Mouse (Mus musculus) intestine, postnatal 0 days (tissue): ENCODE results near the gene Tbl2. TPM values are rescaled to one million over a fixed set of nuclear protein-coding genes. Genes with fewer than 3 reads are reported as not detected.
A peak's percentile ranks its signal among the peaks of the same experiment; 100 is the strongest.

ENCODE experiments used
- ATAC-seq: fragments of 200-750 bp; cut with Nextera tagmentation; 2 replicates; pipeline ENCODE4 v1.8.0; 2017; ENCODE audit warnings: mild to moderate bottlenecking, moderate TSS enrichment, moderate library complexity
- H3K27ac ChIP-seq: fragments of 300-500 bp; sonication (generic); 2 replicates; pipeline ENCODE4 v1.5.1; 2014; ENCODE audit warnings: mild to moderate bottlenecking, low read depth, low read length, moderate library complexity
- H3K27me3 ChIP-seq: fragments of 300-500 bp; sonication (generic); replicated peaks from 2 replicates; pipeline ENCODE4 v1.6.1; 2014; ENCODE audit warnings: low read length, mixed read lengths; ENCODE audit not compliant: control insufficient read depth, insufficient read depth
- H3K36me3 ChIP-seq: fragments of 300-500 bp; sonication (generic); 2 replicates; pipeline ENCODE4 v1.6.1; 2014; ENCODE audit warnings: mild to moderate bottlenecking, moderate library complexity; ENCODE audit not compliant: control insufficient read depth, insufficient read depth
- H3K4me1 ChIP-seq: fragments of 300-500 bp; sonication (generic); replicated peaks from 2 replicates; pipeline ENCODE4 v1.6.1; 2014; ENCODE audit warnings: antibody characterized with exemption, low read length, mixed read lengths; ENCODE audit not compliant: control insufficient read depth, insufficient read depth
- H3K4me2 ChIP-seq: fragments of 300-500 bp; sonication (generic); replicated peaks from 2 replicates; pipeline ENCODE4 v1.6.1; 2014; ENCODE audit warnings: low read depth, mild to moderate bottlenecking, moderate library complexity
- H3K4me3 ChIP-seq: fragments of 300-500 bp; sonication (generic); 2 replicates; pipeline ENCODE4 v1.5.1; 2014; ENCODE audit warnings: low read depth, low read length
- H3K9ac ChIP-seq: fragments of 300-500 bp; sonication (generic); 2 replicates; pipeline ENCODE4 v1.6.1; 2014; ENCODE audit warnings: mild to moderate bottlenecking, low read depth, low read length
- H3K9me3 ChIP-seq: fragments of 300-500 bp; sonication (generic); 2 replicates; pipeline ENCODE4 v1.6.1; 2016; ENCODE audit warnings: mixed run types; ENCODE audit not compliant: control insufficient read depth
- CTCF ChIP-seq: sonication (generic); IDR thresholded peaks from 2 replicates; pipeline ENCODE4 v1.5.1; 2016; ENCODE audit warnings: low read depth, mild to moderate bottlenecking, control low read depth, antibody characterized with exemption, moderate library complexity
- WGBS: fragments of 180-500 bp; shearing (Covaris S2); extraction: QIAGEN DNeasy Blood & Tissue Kit; methylation state at CpG from one replicate; pipeline ENCODE4 v1.1.7; 2014; 5-methylcytosine and 5-hydroxymethylcytosine counted together
- polyA plus RNA-seq: library from polyadenylated mRNA; unstranded; fragments of >200 nt; fragmentation: Nextera tagmentation; extraction: Ambion mirVana; gene quantifications from 2 replicates; pipeline ENCODE4 v1.2.1, GENCODE M21; 2015

Tbl2 gene
- polyA plus RNA-seq, result 17.7 and 18.0 TPM in 2 replicates

DNA sequence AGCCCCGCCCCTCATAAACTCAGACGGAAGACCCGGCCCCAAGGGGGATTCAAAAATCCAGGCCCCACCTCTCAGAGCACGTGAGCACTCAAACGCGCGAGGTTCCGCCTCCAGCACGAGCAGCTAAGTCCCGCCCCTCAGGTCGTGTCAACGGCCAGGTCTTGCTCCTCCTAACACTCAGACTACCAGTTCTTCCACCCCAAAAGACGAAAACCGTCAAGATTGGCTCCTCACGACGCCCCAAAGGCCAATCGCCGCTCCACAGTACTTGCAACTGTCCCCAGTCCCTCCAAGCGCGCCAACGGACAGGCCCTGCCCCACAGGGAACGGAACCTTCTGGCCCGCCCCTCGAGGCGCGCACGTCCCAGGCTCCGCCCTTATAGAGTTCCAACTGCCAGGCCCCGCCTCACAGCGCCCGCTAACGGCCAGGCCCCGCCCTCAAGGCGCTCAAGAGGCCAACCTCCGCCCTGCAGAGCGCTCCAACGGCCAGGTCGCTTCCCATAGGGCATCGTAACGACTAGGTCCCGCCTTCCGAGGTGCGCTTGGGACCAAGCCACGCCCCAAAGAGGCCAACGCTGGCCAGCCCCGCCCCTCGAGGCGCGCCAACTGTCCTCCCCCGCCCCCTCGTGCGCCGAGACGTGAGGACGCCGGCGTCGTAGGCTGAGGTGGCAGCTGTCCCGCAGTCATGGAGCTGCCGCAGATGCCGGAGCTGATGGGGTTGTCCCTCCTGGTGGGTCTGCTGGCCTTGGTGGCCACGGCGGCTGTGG, at the start of gene Tbl2:
Tbl2 (plus strand) TSS at position 605 of the 767 bp plus-strand sequence.
- no peak; the same call in 1 of the 2 replicates for TF ChIP-seq CTCF
- H3K9ac ChIP-seq, result peak within 1 kb of the TSS; percentile 67
- H3K4me3 ChIP-seq, result peak within 1 kb of the TSS; percentile 92
- ATAC-seq, result peak; percentile 99
- H3K27me3 ChIP-seq, result no peaks in the 10 kb centered on the region
- no peaks in the 10 kb centered on the region for H3K9me3 ChIP-seq
- WGBS, result under 1% methylated on average over 63 of the region's 63 CpGs
- H3K4me2 ChIP-seq, result peak within 1 kb of the TSS; percentile 83
- peak within 1 kb of the TSS; percentile 79 for H3K27ac ChIP-seq
- H3K36me3 ChIP-seq, result peaks cover 15% of the 10 kb centered on the region
- H3K4me1 ChIP-seq, result no peaks in the 10 kb centered on the region; the same call in none of the 2 replicates

GRCm38 (mm10) chr5:135100981-135101380, 48.5 kb upstream of the Tbl2 start:
- H3K4me3 ChIP-seq, result no peak overlapping the region
- WGBS, result 57% methylated on average over 1 of the region's 1 CpGs

DNA sequence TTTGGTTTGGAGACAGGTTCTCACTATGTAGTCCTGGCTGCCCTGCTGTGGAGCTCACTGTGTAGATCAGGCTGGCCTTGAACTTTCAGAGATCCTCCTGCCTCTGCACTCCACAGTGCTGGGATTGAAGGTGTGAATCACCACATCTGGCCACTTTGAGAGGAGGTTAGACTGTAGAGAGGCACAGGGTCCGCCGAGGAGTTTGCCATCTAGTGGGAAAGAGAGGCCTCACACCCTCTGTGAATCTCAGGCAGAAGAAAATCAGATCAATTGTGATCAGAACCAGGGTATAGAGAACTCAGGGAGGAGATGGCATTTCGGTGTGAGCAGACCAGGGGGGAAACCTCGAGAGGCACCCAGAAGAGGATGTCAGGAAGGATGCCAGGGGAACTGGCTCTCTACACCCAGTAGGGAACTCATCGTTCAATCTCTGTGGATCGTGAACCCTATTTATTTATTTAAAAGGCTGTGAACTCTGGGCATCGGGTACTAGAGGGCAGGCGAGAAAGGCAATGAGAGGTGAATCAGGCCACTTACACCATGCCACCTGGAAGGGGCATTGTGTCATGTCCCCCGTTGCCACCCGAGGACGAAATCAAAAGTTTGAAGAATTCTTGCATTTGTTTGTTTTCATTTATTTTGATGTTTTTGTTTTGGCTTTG, 45.3 kb upstream of the Tbl2 start:
- H3K4me2 ChIP-seq, result no peak overlapping the region
- H3K36me3 ChIP-seq, result no peaks in the 10 kb centered on the region
- no peaks in the 10 kb centered on the region for H3K4me1 ChIP-seq
- ATAC-seq, result no peak
- H3K9me3 ChIP-seq, result no peaks in the 10 kb centered on the region
- H3K27ac ChIP-seq, result no peak overlapping the region
- H3K9ac ChIP-seq, result no peak overlapping the region
- WGBS, result 63% methylated on average over 11 of the region's 11 CpGs
- peaks cover 10% of the 10 kb centered on the region for H3K27me3 ChIP-seq
- no peak overlapping the region for H3K4me3 ChIP-seq
- peak; percentile 74 for TF ChIP-seq CTCF

More at GRCm38 (mm10) chr5:135100981-135101380, 48.5 kb upstream of the Tbl2 start:
- Histone ChIP-seq H3K9ac (no peak overlapping the region), H3K27ac (no peak overlapping the region), H3K36me3 (no peaks in the 10 kb centered on the region), H3K9me3 (no peaks in the 10 kb centered on the region), H3K27me3 (peaks cover 4% of the 10 kb centered on the region; the same call in 1 of the 2 replicates), H3K4me2 (no peak overlapping the region), H3K4me1 (no peaks in the 10 kb centered on the region)
- no peak for TF ChIP-seq CTCF
- ATAC-seq, result no peak

DNA sequence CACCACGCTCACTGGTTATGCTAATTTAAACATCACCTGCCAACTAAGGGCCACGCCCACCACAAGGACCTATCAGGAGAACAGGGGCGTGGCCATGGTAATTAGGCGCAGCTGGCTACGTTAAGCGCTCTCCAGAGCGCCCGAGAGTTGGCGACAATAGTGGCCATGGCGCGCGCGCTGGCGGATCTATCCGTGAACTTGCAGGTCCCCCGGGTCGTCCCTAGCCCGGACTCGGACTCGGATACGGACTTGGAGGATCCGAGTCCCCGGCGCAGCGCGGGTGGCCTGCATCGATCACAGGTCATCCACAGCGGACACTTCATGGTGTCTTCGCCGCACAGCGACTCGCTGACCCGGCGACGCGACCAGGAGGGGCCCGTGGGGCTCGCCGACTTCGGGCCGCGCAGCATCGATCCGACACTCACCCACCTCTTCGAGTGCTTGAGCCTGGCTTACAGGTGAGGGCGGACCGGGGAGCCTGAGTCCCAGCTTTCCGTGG, 42.6 kb upstream of the Tbl2 start:
- Histone ChIP-seq H3K4me2 (peak overlapping the region; percentile 92), H3K27me3 (peaks cover 10% of the 10 kb centered on the region), H3K9me3 (no peaks in the 10 kb centered on the region), H3K9ac (peak overlapping the region; percentile 45; the same call in 1 of the 2 replicates), H3K27ac (no peak overlapping the region), H3K36me3 (no peaks in the 10 kb centered on the region), H3K4me3 (peak overlapping the region; percentile 47), H3K4me1 (no peaks in the 10 kb centered on the region)
- WGBS, result under 1% methylated on average over 48 of the region's 48 CpGs
- TF ChIP-seq CTCF, result no peak
- peak; percentile 72 for ATAC-seq

GRCm38 (mm10) chr5:135107521-135108501, 41.6 kb upstream of the Tbl2 start:
- ATAC-seq, result peak; percentile 75
- H3K4me1 ChIP-seq, result no peaks in the 10 kb centered on the region
- no peaks in the 10 kb centered on the region for H3K36me3 ChIP-seq
- H3K27ac ChIP-seq, result peak overlapping the region; percentile 51
- peak overlapping the region; percentile 47 for H3K4me3 ChIP-seq
- H3K27me3 ChIP-seq, result peaks cover 10% of the 10 kb centered on the region
- H3K9me3 ChIP-seq, result no peaks in the 10 kb centered on the region
- 6% methylated on average over 40 of the region's 40 CpGs for WGBS
- H3K4me2 ChIP-seq, result peak overlapping the region; percentile 92
- TF ChIP-seq CTCF, result peak; percentile 90
- peak overlapping the region; percentile 45 for H3K9ac ChIP-seq
